Mouse (Mus musculus) cerebellum, adult 2 months (tissue): ENCODE results near the gene Cbr2.

ENCODE experiments used
- CTCF ChIP-seq: fragments of 200-500 bp; IDR thresholded peaks from 2 replicates; pipeline ENCODE4 v1.5.1; 2011; ENCODE audit warnings: low read depth, mild to moderate bottlenecking, control low read depth, low read length, moderate library complexity, borderline replicate concordance; ENCODE audit not compliant: insufficient read depth
- POLR2A ChIP-seq: fragments of 200-500 bp; IDR thresholded peaks from 2 replicates; pipeline ENCODE4 v1.6.1; 2011; ENCODE audit warnings: low read length, control low read depth, borderline replicate concordance; ENCODE audit not compliant: insufficient read depth

DNA sequence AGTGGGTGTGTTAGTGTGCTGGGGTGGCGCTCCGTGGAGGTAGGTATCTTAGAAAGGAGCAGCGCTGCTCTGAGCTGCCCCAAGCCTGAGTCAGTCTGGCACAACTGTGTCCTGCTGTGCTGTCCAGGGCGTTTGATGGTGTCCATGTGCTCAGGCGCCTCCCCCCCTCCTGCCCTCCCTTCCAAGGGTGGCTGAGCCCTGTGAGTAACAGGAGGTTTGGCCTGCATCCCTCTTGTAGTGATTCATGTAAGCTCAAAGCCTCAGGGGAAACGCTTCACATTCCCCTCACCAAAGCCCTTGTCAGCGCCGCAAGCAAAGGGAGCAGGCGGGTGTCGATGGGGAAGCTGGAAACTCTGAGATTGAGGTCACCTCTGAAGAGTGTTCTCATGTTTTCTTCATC is 34.2 kb downstream of the Cbr2 start:
- TF ChIP-seq POLR2A (no peak), CTCF (no peak)
